Mouse (Mus musculus) left cerebral cortex, postnatal 4 days (tissue): Measurements from ENCODE around the gene Arid1b. TPM values are rescaled to one million over a fixed set of nuclear protein-coding genes. Genes with fewer than 3 reads are reported as not detected.
A peak's percentile ranks its signal among the peaks of the same experiment; 100 is the strongest.

Source experiments
- DNase-seq: peaks from one replicate; pipeline ENCODE4 v3.0.0-alpha.2; 2022
- intact Hi-C: fragments of 180-260 bp; cut with DNase I; formaldehyde crosslinking; loops from one replicate; pipeline ENCODE4 v1.15.1; 2025
- total RNA-seq, 2 experiments: library from RNA; stranded (reverse); gene quantifications; 2 replicates each; pipeline ENCODE4 v1.2.3; 2021

Gene Arid1b
- total RNA-seq, 2 experiments from 2014 or later: 103 to 107 TPM

- DNase-seq: no peak
- intact Hi-C loops: no loop called here
Observed at GRCm38 (mm10) chr17:5134271-5134670, 140.1 kb downstream of the Arid1b start.

GRCm38 (mm10) chr17:5137936-5138335, 143.8 kb downstream of the Arid1b start:
- DNase-seq: no peak
- intact Hi-C loops: no loop called here

- DNase-seq: peak; percentile 50
- intact Hi-C loops: no loop called here
Observed at GRCm38 (mm10) chr17:5138641-5139205, 144.6 kb downstream of the Arid1b start.

- no peak for DNase-seq
- intact Hi-C loops: no loop called here
Observed at GRCm38 (mm10) chr17:5139553-5139952, 145.4 kb downstream of the Arid1b start.

GRCm38 (mm10) chr17:5143735-5144439, 149.8 kb downstream of the Arid1b start:
- no peak for DNase-seq
- intact Hi-C loops: no loop called here

GRCm38 (mm10) chr17:5150660-5151063, 156.5 kb downstream of the Arid1b start:
- intact Hi-C loops: no loop called here
- DNase-seq: no peak

- intact Hi-C loops: no loop called here
- no peak for DNase-seq
Observed at GRCm38 (mm10) chr17:5151852-5152251, 157.7 kb downstream of the Arid1b start.

- intact Hi-C loops: no loop called here
- DNase-seq: no peak
Observed at GRCm38 (mm10) chr17:5153461-5153860, 159.3 kb downstream of the Arid1b start.

GRCm38 (mm10) chr17:5154322-5154721, 160.2 kb downstream of the Arid1b start:
- intact Hi-C loops: no loop called here

GRCm38 (mm10) chr17:5157609-5158008, 163.5 kb downstream of the Arid1b start:
- no peak for DNase-seq

More at GRCm38 (mm10) chr17:5154322-5154721, 160.2 kb downstream of the Arid1b start:
- no peak for DNase-seq

GRCm38 (mm10) chr17:5162525-5162924, 168.4 kb downstream of the Arid1b start:
- DNase-seq: no peak
- intact Hi-C loops: no loop called here

More at GRCm38 (mm10) chr17:5157609-5158008, 163.5 kb downstream of the Arid1b start:
- intact Hi-C loops: no loop called here

- no peak for DNase-seq
- intact Hi-C loops: no loop called here
Observed at GRCm38 (mm10) chr17:5163251-5163826, 169.2 kb downstream of the Arid1b start.

- intact Hi-C loops: no loop called here
- no peak for DNase-seq
Observed at GRCm38 (mm10) chr17:5164794-5165193, 170.7 kb downstream of the Arid1b start.

- DNase-seq: no peak
- intact Hi-C loops: no loop called here
Observed at GRCm38 (mm10) chr17:5165201-5165825, 171.2 kb downstream of the Arid1b start.

GRCm38 (mm10) chr17:5166175-5166574, 172.0 kb downstream of the Arid1b start:
- intact Hi-C loops: no loop called here
- no peak for DNase-seq

GRCm38 (mm10) chr17:5168046-5168445, 173.9 kb downstream of the Arid1b start:
- no peak for DNase-seq
- intact Hi-C loops: no loop called here

- DNase-seq: no peak
- intact Hi-C loops: no loop called here
Observed at GRCm38 (mm10) chr17:5168640-5169039, 174.5 kb downstream of the Arid1b start.

- DNase-seq: no peak
- intact Hi-C loops: no loop called here
Observed at GRCm38 (mm10) chr17:5170321-5170720, 176.2 kb downstream of the Arid1b start.

GRCm38 (mm10) chr17:5171467-5171866, 177.3 kb downstream of the Arid1b start:
- DNase-seq: no peak
- intact Hi-C loops: no loop called here

GRCm38 (mm10) chr17:5174426-5175020, 180.4 kb downstream of the Arid1b start:
- no peak for DNase-seq
- intact Hi-C loops: no loop called here

- no peak for DNase-seq
Observed at GRCm38 (mm10) chr17:5175535-5175934, 181.4 kb downstream of the Arid1b start.

More at GRCm38 (mm10) chr17:5175535-5175934, 181.4 kb downstream of the Arid1b start:
- intact Hi-C loops: no loop called here
